Mouse (Mus musculus) olfactory bulb, adult 2 months (tissue): ENCODE results near the gene Lrfn4. TPM values are rescaled to one million over a fixed set of nuclear protein-coding genes. Genes with fewer than 3 reads are reported as not detected.

Source experiments
- H3K27ac ChIP-seq: fragments of 200-500 bp; 2 replicates; pipeline ENCODE4 v1.5.1; 2012; ENCODE audit warnings: low read depth, low read length; ENCODE audit not compliant: insufficient read depth
- H3K4me1 ChIP-seq: fragments of 200-500 bp; 2 replicates; pipeline ENCODE4 v1.6.1; 2012; ENCODE audit warnings: low read length; ENCODE audit not compliant: control insufficient read depth, insufficient read depth
- H3K4me3 ChIP-seq: fragments of 200-500 bp; 2 replicates; pipeline ENCODE4 v1.5.1; 2012; ENCODE audit warnings: mild to moderate bottlenecking, low read depth, low read length, moderate library complexity; ENCODE audit not compliant: insufficient read depth
- CTCF ChIP-seq: fragments of 200-500 bp; IDR thresholded peaks from 2 replicates; pipeline ENCODE4 v1.5.1; 2012; ENCODE audit warnings: low read depth, mild to moderate bottlenecking, low read length, moderate library complexity; ENCODE audit not compliant: insufficient read depth
- POLR2A ChIP-seq: fragments of 200-500 bp; IDR thresholded peaks from 2 replicates; pipeline ENCODE4 v1.6.1; 2012; ENCODE audit warnings: mild to moderate bottlenecking, low read depth, low read length, moderate library complexity; ENCODE audit not compliant: insufficient read depth
- WGBS: fragments of 180-500 bp; shearing (Covaris S2); methylation state at CpG from one replicate; pipeline ENCODE4 v1.1.7; 2018; 5-methylcytosine and 5-hydroxymethylcytosine counted together
- polyA plus RNA-seq: library from polyadenylated mRNA; stranded (reverse); fragments of >200 nt; gene quantifications from 2 replicates; pipeline ENCODE4 v1.2.4, GENCODE M21; 2012; ENCODE audit warnings: low replicate concordance; ENCODE audit not compliant: missing spikeins, insufficient read depth, insufficient read length

Lrfn4 gene
- polyA plus RNA-seq, 1 experiment, result not detected

GRCm38 (mm10) chr19:4624406-4625178 is 9.1 kb upstream of the Lrfn4 start:
- Histone ChIP-seq H3K27ac (no peak overlapping the region), H3K4me1 (peaks cover 10% of the 10 kb centered on the region; the same call in 1 of the 2 replicates), H3K4me3 (peak overlapping the region; percentile 97)
- TF ChIP-seq CTCF (no peak), POLR2A (no peak)
- 17% methylated on average over 4 of the region's 4 CpGs for WGBS

- no peak overlapping the region for H3K4me3 ChIP-seq
Observed at GRCm38 (mm10) chr19:4624006-4624405, 8.5 kb upstream of the Lrfn4 start.

GRCm38 (mm10) chr19:4623419-4623818 is 8.0 kb upstream of the Lrfn4 start:
- Histone ChIP-seq H3K27ac (no peak overlapping the region), H3K4me3 (no peak overlapping the region), H3K4me1 (peaks cover 10% of the 10 kb centered on the region; the same call in 1 of the 2 replicates)
- 94% methylated on average over 9 of the region's 9 CpGs for WGBS
- TF ChIP-seq CTCF, result no peak
- no peak for TF ChIP-seq POLR2A

More at GRCm38 (mm10) chr19:4624006-4624405, 8.5 kb upstream of the Lrfn4 start:
- no peak for TF ChIP-seq CTCF
- TF ChIP-seq POLR2A, result no peak
- Histone ChIP-seq H3K27ac (no peak overlapping the region), H3K4me1 (peaks cover 10% of the 10 kb centered on the region; the same call in 1 of the 2 replicates)
- WGBS, result 89% methylated on average over 12 of the region's 12 CpGs

DNA sequence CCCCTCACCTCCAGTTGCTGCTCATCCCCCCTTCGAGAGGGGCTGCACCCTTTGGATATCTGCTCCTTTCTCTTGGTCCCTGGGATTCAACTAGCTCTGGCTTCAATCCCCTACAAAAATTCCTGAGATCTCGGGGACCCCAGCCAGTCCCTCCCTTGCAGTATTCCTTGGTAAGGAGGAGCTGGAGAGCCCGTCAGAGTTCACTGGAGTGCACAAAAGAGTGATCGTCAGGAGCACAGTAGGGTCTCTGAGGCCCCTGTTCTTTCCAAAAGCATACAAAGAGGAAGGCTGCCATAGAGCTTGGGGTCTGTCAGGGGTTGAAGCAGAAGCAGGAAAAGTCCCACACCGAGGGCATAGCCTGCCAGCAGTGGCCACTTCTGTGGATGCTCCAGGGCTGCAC is 7.3 kb upstream of the Lrfn4 start:
- Histone ChIP-seq H3K27ac (no peak overlapping the region), H3K4me3 (no peak overlapping the region), H3K4me1 (peaks cover 10% of the 10 kb centered on the region; the same call in 1 of the 2 replicates)
- TF ChIP-seq POLR2A, result no peak
- TF ChIP-seq CTCF, result no peak
- 43% methylated on average over 5 of the region's 5 CpGs for WGBS

DNA sequence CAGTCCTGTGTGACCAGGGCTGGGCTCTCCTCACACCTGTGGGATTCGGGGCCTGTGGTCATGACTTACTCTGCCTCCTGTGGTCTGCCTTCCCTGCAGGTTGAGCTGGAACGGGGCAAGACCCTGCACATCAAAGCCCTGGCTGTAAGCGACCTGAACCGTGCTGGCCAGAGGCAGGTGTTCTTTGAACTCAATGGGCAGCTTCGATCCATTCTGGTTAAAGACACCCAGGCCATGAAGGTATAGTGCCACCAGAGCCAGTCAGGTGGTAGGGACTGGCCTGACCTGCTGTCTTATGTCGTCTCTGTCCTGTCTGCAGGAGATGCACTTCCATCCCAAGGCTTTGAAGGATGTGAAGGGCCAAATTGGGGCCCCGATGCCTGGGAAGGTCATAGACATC is 5.3 kb upstream of the Lrfn4 start:
- Histone ChIP-seq H3K4me1 (peaks cover 17% of the 10 kb centered on the region), H3K4me3 (no peak overlapping the region), H3K27ac (no peak overlapping the region)
- WGBS, result 88% methylated on average over 7 of the region's 7 CpGs
- no peak for TF ChIP-seq CTCF
- no peak for TF ChIP-seq POLR2A

- H3K4me3 ChIP-seq, result no peak overlapping the region
- no peak for TF ChIP-seq POLR2A
- TF ChIP-seq CTCF, result no peak
- H3K4me1 ChIP-seq, result peaks cover 12% of the 10 kb centered on the region
- no peak overlapping the region for H3K27ac ChIP-seq
- 71% methylated on average over 10 of the region's 10 CpGs for WGBS
Observed at GRCm38 (mm10) chr19:4619461-4619860, 4.0 kb upstream of the Lrfn4 start.

DNA sequence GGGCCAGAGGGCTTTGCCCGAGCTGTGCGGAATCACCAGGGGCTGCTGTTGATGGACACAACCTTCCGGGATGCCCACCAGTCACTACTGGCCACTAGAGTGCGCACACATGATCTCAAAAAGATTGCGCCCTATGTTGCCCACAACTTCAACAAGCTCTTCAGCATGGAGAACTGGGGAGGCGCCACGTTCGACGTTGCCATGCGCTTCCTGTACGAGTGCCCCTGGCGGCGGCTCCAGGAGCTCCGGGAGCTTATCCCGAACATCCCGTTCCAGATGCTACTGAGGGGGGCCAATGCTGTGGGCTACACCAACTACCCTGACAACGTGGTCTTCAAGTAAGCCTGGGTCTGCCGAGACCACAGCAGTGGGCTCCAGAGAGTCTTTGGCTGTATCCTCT is 2.7 kb upstream of the Lrfn4 start:
- TF ChIP-seq CTCF (no peak), POLR2A (no peak)
- H3K4me3 ChIP-seq, result no peak overlapping the region
- no peak overlapping the region for H3K27ac ChIP-seq
- 36% methylated on average over 18 of the region's 18 CpGs for WGBS
- H3K4me1 ChIP-seq, result peaks cover 21% of the 10 kb centered on the region

GRCm38 (mm10) chr19:4616546-4616945 is 1.1 kb upstream of the Lrfn4 start:
- Histone ChIP-seq H3K4me1 (peaks cover 36% of the 10 kb centered on the region), H3K4me3 (no peak overlapping the region), H3K27ac (no peak overlapping the region)
- no peak for TF ChIP-seq POLR2A
- TF ChIP-seq CTCF, result no peak
- 40% methylated on average over 4 of the region's 4 CpGs for WGBS

- TF ChIP-seq CTCF, result no peak
- no peak for TF ChIP-seq POLR2A
- H3K27ac ChIP-seq, result peak overlapping the region; percentile 90
- WGBS, result 10% methylated on average over 48 of the region's 49 CpGs
- H3K4me1 ChIP-seq, result peaks cover 39% of the 10 kb centered on the region
- peak overlapping the region; percentile 96 for H3K4me3 ChIP-seq
Observed at GRCm38 (mm10) chr19:4614305-4615150, 939 bp downstream of the Lrfn4 start.
